Mouse (Mus musculus): ENCODE results near the gene Psme4.

DNA sequence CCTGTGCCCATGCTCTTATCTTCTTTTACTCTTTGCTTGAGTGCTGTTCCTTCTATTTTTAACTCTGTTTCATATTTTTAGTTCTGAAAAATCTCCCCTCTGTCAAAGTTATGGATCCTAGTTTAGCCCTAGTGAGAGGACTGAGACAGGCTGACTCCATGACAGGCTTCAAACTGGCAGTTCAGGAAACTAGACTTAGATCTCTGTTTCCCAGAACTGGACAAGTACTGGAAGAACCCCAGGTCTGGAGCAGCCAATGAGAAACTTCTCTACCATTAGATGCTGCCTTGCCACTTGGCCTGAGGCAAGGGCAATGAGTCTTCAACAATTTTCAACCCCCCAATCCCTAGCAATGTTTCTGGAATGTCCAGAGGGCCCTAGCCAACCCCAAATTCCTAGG, 40.8 kb upstream of the Psme4 start:
- TF ChIP-seq CTCF (IDR thresholded peaks at IDR 0.05; ENCODE audit: extremely low read depth, insufficient read length, insufficient replicate concordance, low read depth, low read length): no peak
- no peak for TF ChIP-seq POLR2A (IDR thresholded peaks at IDR 0.05; ENCODE audit: low read depth, low read length)

Measured in small intestine, adult 2 months (tissue).